Mouse (Mus musculus) hindbrain, postnatal 0 days (tissue): ENCODE measurements at regions not wholly inside any gene's neighbourhood (a gene's known extent, or its start where the extent isn't known, plus 50 kb on each side); places are given as distances from the start of the nearest gene placed in this dataset.

Source experiments
- ATAC-seq: fragments of 200-750 bp; cut with Nextera tagmentation; 2 replicates; pipeline ENCODE4 v1.8.0; 2017; ENCODE audit warnings: mild to moderate bottlenecking, moderate TSS enrichment, moderate library complexity
- DNase-seq: peaks from one replicate; pipeline ENCODE4 v3.0.0-alpha.2; 2015; ENCODE audit warnings: low spot score
- H3K27ac ChIP-seq: fragments of 300-500 bp; sonication (generic); 2 replicates; pipeline ENCODE4 v1.5.1; 2014; ENCODE audit warnings: mild to moderate bottlenecking
- H3K27me3 ChIP-seq: fragments of 300-500 bp; sonication (generic); 2 replicates; pipeline ENCODE4 v1.6.1; 2014; ENCODE audit warnings: low read length, mixed read lengths; ENCODE audit not compliant: insufficient read depth
- H3K36me3 ChIP-seq: fragments of 300-500 bp; sonication (generic); 2 replicates; pipeline ENCODE4 v1.6.1; 2014; ENCODE audit warnings: low read length, mixed read lengths; ENCODE audit not compliant: insufficient read depth
- H3K4me1 ChIP-seq: fragments of 300-500 bp; sonication (generic); 2 replicates; pipeline ENCODE4 v1.6.1; 2014; ENCODE audit warnings: antibody characterized with exemption, low read length, mixed read lengths; ENCODE audit not compliant: insufficient read depth
- H3K4me2 ChIP-seq: fragments of 300-500 bp; sonication (generic); 2 replicates; pipeline ENCODE4 v1.6.1; 2014; ENCODE audit warnings: low read depth, mild to moderate bottlenecking, low read length, moderate library complexity, mixed read lengths
- H3K4me3 ChIP-seq: fragments of 300-500 bp; sonication (generic); 2 replicates; pipeline ENCODE4 v1.5.1; 2014; ENCODE audit warnings: low read length
- H3K9ac ChIP-seq: fragments of 300-500 bp; sonication (generic); replicated peaks from 2 replicates; pipeline ENCODE4 v1.6.1; 2014; ENCODE audit warnings: mild to moderate bottlenecking, low read length, moderate library complexity, mixed read lengths
- H3K9me3 ChIP-seq: fragments of 300-500 bp; sonication (generic); 2 replicates; pipeline ENCODE4 v1.6.1; 2016; ENCODE audit warnings: low read length, mixed read lengths
- CTCF ChIP-seq: IDR thresholded peaks from 2 replicates; pipeline ENCODE4 v1.5.1; 2016; ENCODE audit warnings: antibody characterized with exemption, control low read depth, low read depth
- WGBS: fragments of 180-500 bp; shearing (Covaris S2); extraction: QIAGEN DNeasy Blood & Tissue Kit; methylation state at CpG from one replicate; pipeline ENCODE4 v1.1.7; 2014; 5-methylcytosine and 5-hydroxymethylcytosine counted together

GRCm38 (mm10) chr6:117237096-117237495 is 68.8 kb downstream of the Cxcl12 start:
- no peak for ATAC-seq
- no peak for DNase-seq
- 86% methylated on average over 5 of the region's 5 CpGs for WGBS
- no peak overlapping the region for H3K4me2 ChIP-seq
- H3K27me3 ChIP-seq: no peaks in the 10 kb centered on the region
- H3K4me1 ChIP-seq: no peaks in the 10 kb centered on the region
- no peak for TF ChIP-seq CTCF
- H3K27ac ChIP-seq: no peak overlapping the region
- no peak overlapping the region for H3K9ac ChIP-seq
- H3K9me3 ChIP-seq: no peaks in the 10 kb centered on the region
- no peaks in the 10 kb centered on the region for H3K36me3 ChIP-seq
- no peak overlapping the region for H3K4me3 ChIP-seq

- no peak for TF ChIP-seq CTCF
- WGBS: 62% methylated on average over 3 of the region's 3 CpGs
- no peaks in the 10 kb centered on the region for H3K27me3 ChIP-seq
- DNase-seq (no peak), ATAC-seq (no peak)
- no peak overlapping the region for H3K9ac ChIP-seq
- no peaks in the 10 kb centered on the region for H3K4me1 ChIP-seq
- H3K9me3 ChIP-seq: no peaks in the 10 kb centered on the region
- H3K27ac ChIP-seq: no peak overlapping the region
- no peak overlapping the region for H3K4me3 ChIP-seq
- H3K36me3 ChIP-seq: no peaks in the 10 kb centered on the region
- no peak overlapping the region for H3K4me2 ChIP-seq
Measured at GRCm38 (mm10) chr6:117241206-117241605, 72.9 kb downstream of the Cxcl12 start.

- Histone ChIP-seq H3K27me3 (no peaks in the 10 kb centered on the region), H3K4me1 (no peaks in the 10 kb centered on the region), H3K4me2 (no peak overlapping the region), H3K9me3 (no peaks in the 10 kb centered on the region), H3K27ac (no peak overlapping the region), H3K4me3 (no peak overlapping the region), H3K9ac (no peak overlapping the region), H3K36me3 (no peaks in the 10 kb centered on the region)
- DNase-seq (no peak), ATAC-seq (no peak)
- WGBS: 86% methylated on average over 5 of the region's 5 CpGs
- TF ChIP-seq CTCF: no peak
Measured at GRCm38 (mm10) chr6:117245398-117245797, 77.1 kb downstream of the Cxcl12 start.

- Histone ChIP-seq H3K4me2 (no peak overlapping the region), H3K27me3 (no peaks in the 10 kb centered on the region), H3K9ac (no peak overlapping the region), H3K27ac (no peak overlapping the region), H3K4me1 (no peaks in the 10 kb centered on the region), H3K36me3 (no peaks in the 10 kb centered on the region), H3K9me3 (no peaks in the 10 kb centered on the region), H3K4me3 (no peak overlapping the region)
- no peak for TF ChIP-seq CTCF
- ATAC-seq (no peak), DNase-seq (no peak)
- 90% methylated on average over 6 of the region's 6 CpGs for WGBS
Measured at GRCm38 (mm10) chr6:117245849-117246248, 77.5 kb downstream of the Cxcl12 start.

- no peak overlapping the region for H3K4me2 ChIP-seq
- H3K4me3 ChIP-seq: no peak overlapping the region
- H3K27ac ChIP-seq: no peak overlapping the region
- no peaks in the 10 kb centered on the region for H3K27me3 ChIP-seq
- no peaks in the 10 kb centered on the region for H3K9me3 ChIP-seq
- no peaks in the 10 kb centered on the region for H3K36me3 ChIP-seq
- DNase-seq (no peak), ATAC-seq (no peak)
- H3K9ac ChIP-seq: no peak overlapping the region
- WGBS: 83% methylated on average over 18 of the region's 18 CpGs
- no peaks in the 10 kb centered on the region for H3K4me1 ChIP-seq
- TF ChIP-seq CTCF: peak; percentile 65
Measured at GRCm38 (mm10) chr6:117249230-117249921, 81.0 kb downstream of the Cxcl12 start.

- H3K27me3 ChIP-seq: no peaks in the 10 kb centered on the region
- DNase-seq: no peak
- H3K9ac ChIP-seq: no peak overlapping the region
- no peak overlapping the region for H3K27ac ChIP-seq
- ATAC-seq: no peak
- H3K4me3 ChIP-seq: no peak overlapping the region
- no peaks in the 10 kb centered on the region for H3K36me3 ChIP-seq
- TF ChIP-seq CTCF: no peak
- no peaks in the 10 kb centered on the region for H3K9me3 ChIP-seq
- H3K4me2 ChIP-seq: no peak overlapping the region
- H3K4me1 ChIP-seq: no peaks in the 10 kb centered on the region
- whole genome bisulfite sequencing: 23% methylated on average over 2 of the region's 2 CpGs
Measured at GRCm38 (mm10) chr6:117250051-117250450, 81.7 kb downstream of the Cxcl12 start.

- TF ChIP-seq CTCF: no peak
- ATAC-seq (no peak), DNase-seq (no peak)
- no peaks in the 10 kb centered on the region for H3K4me1 ChIP-seq
- H3K27me3 ChIP-seq: no peaks in the 10 kb centered on the region
- H3K9ac ChIP-seq: no peak overlapping the region
- H3K4me2 ChIP-seq: no peak overlapping the region
- H3K27ac ChIP-seq: no peak overlapping the region
- H3K9me3 ChIP-seq: no peaks in the 10 kb centered on the region
- no peaks in the 10 kb centered on the region for H3K36me3 ChIP-seq
- no peak overlapping the region for H3K4me3 ChIP-seq
- 66% methylated on average over 12 of the region's 12 CpGs for WGBS
Measured at GRCm38 (mm10) chr6:117251383-117251925, 83.1 kb downstream of the Cxcl12 start.
